Comparison of ENCODE assay signal across 23 mouse cellular contexts in the genomic region with DNA sequence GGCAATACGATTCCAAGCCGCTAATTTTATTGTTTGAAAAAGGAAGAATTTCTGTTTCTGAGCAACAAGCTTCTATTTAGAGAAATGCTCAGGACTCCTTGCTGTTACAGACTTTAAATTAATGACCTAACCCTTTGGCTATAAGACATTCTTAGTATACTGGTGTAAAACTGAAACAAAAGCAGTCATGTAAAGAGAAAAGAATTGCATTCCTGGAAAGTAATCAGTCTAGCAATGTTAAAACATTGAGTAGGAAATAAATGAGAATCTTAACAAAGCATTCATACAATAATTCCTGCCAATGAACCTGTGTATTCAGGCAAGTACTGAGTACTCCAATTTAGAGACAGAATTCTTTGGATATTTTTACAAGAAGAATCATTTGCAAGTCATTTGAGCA.
"Had no signal": no experiment of that assay in that cellular context is flagged by ENCODE, and none has a peak within 500 bp of the region (broad histone marks: within the 10 kb centered on the region; RNA-seq: fewer than 3 reads in every experiment).

No protein-coding gene starts in this region.

- DNase-seq: gastrocnemius, postnatal 14 days; gastrocnemius, postnatal 36 days; heart, adult 11 months; heart, adult 2 months; heart, postnatal 14 days; heart, postnatal 36 days; kidney, adult 11 months; kidney, adult 8-10 months; kidney, postnatal 14 days; kidney, postnatal 36 days; layer of hippocampus, adult 9-11 months; layer of hippocampus, postnatal 36 days; left cerebral cortex, postnatal 4 days had no signal

- ATAC-seq: hindbrain, postnatal 0 days; intestine, embryonic 16.5 days; liver, embryonic 12.5 days had no signal

- H3K9me3 ChIP-seq: heart, embryonic 13.5 days; heart, embryonic 15.5 days; hindbrain, embryonic 13.5 days; hindbrain, embryonic 15.5 days; limb, embryonic 13.5 days; limb, embryonic 15.5 days; liver, embryonic 12.5 days had no signal

- H3K27me3 ChIP-seq: heart, embryonic 13.5 days; heart, embryonic 15.5 days; hindbrain, embryonic 13.5 days; hindbrain, embryonic 15.5 days; limb, embryonic 13.5 days; limb, embryonic 15.5 days; liver, embryonic 12.5 days had no signal

- H3K4me2 ChIP-seq: heart, embryonic 11.5 days; heart, embryonic 13.5 days; heart, embryonic 15.5 days; hindbrain, embryonic 13.5 days; hindbrain, embryonic 15.5 days; limb, embryonic 13.5 days; limb, embryonic 15.5 days; liver, embryonic 12.5 days had no signal

- H3K4me1 ChIP-seq: heart, embryonic 13.5 days; heart, embryonic 15.5 days; hindbrain, embryonic 13.5 days; hindbrain, embryonic 15.5 days; limb, embryonic 13.5 days; limb, embryonic 15.5 days; liver, embryonic 12.5 days had no signal

- H3K9ac ChIP-seq: heart, embryonic 13.5 days; heart, embryonic 15.5 days; hindbrain, embryonic 13.5 days; hindbrain, embryonic 15.5 days; limb, embryonic 13.5 days; limb, embryonic 15.5 days; liver, embryonic 12.5 days had no signal

- H3K4me3 ChIP-seq: heart, adult 2 months; heart, embryonic 13.5 days; heart, embryonic 15.5 days; hindbrain, embryonic 13.5 days; hindbrain, embryonic 15.5 days; limb, embryonic 13.5 days; limb, embryonic 15.5 days; liver, embryonic 12.5 days had no signal

- H3K27ac ChIP-seq: heart, adult 2 months; heart, embryonic 13.5 days; heart, embryonic 15.5 days; hindbrain, embryonic 13.5 days; hindbrain, embryonic 15.5 days; hindbrain, postnatal 0 days; limb, embryonic 13.5 days; limb, embryonic 15.5 days; liver, embryonic 12.5 days had no signal

- H3K36me3 ChIP-seq: heart, embryonic 13.5 days; heart, embryonic 15.5 days; hindbrain, embryonic 13.5 days; hindbrain, embryonic 15.5 days; limb, embryonic 13.5 days; limb, embryonic 15.5 days; liver, embryonic 12.5 days had no signal
